Mouse (Mus musculus) forebrain, postnatal 0 days (tissue): Measurements from ENCODE around the gene Cstad. TPM values are rescaled to one million over a fixed set of nuclear protein-coding genes. Genes with fewer than 3 reads are reported as not detected.

Experiments used
- ATAC-seq: fragments of 200-750 bp; cut with Nextera tagmentation; 2 replicates; pipeline ENCODE4 v1.8.0; 2017; ENCODE audit warnings: mild to moderate bottlenecking, moderate library complexity
- DNase-seq: peaks from one replicate; pipeline ENCODE4 v3.0.0-alpha.2; 2015
- H3K27ac ChIP-seq: fragments of 300-500 bp; sonication (generic); 2 replicates; pipeline ENCODE4 v1.5.1; 2014; ENCODE audit warnings: low read depth, mild to moderate bottlenecking, antibody characterized with exemption, low read length, moderate library complexity, mixed read lengths
- H3K27me3 ChIP-seq: fragments of 300-500 bp; sonication (generic); 2 replicates; pipeline ENCODE4 v1.6.1; 2014; ENCODE audit warnings: mild to moderate bottlenecking, low read length, mixed read lengths; ENCODE audit not compliant: insufficient read depth
- H3K36me3 ChIP-seq: fragments of 300-500 bp; sonication (generic); 2 replicates; pipeline ENCODE4 v1.6.1; 2014; ENCODE audit warnings: mild to moderate bottlenecking, moderate library complexity; ENCODE audit not compliant: insufficient read depth
- H3K4me1 ChIP-seq: fragments of 300-500 bp; sonication (generic); 2 replicates; pipeline ENCODE4 v1.6.1; 2014; ENCODE audit warnings: antibody characterized with exemption; ENCODE audit not compliant: insufficient read depth
- H3K4me2 ChIP-seq: fragments of 300-500 bp; sonication (generic); 2 replicates; pipeline ENCODE4 v1.6.1; 2014; ENCODE audit warnings: low read depth, mild to moderate bottlenecking, moderate library complexity
- H3K4me3 ChIP-seq: fragments of 300-500 bp; sonication (generic); 2 replicates; pipeline ENCODE4 v1.5.1; 2014; ENCODE audit warnings: low read depth, low read length, mixed read lengths
- H3K9ac ChIP-seq: fragments of 300-500 bp; sonication (generic); 2 replicates; pipeline ENCODE4 v1.6.1; 2014; ENCODE audit warnings: mild to moderate bottlenecking
- H3K9me3 ChIP-seq: fragments of 300-500 bp; sonication (generic); 2 replicates; pipeline ENCODE4 v1.6.1; 2016; ENCODE audit warnings: low read length
- CTCF ChIP-seq: sonication (generic); IDR thresholded peaks from 2 replicates; pipeline ENCODE4 v1.5.1; 2016; ENCODE audit warnings: antibody characterized with exemption, control low read depth, low read depth
- WGBS: fragments of 180-500 bp; shearing (Covaris S2); extraction: QIAGEN DNeasy Blood & Tissue Kit; methylation state at CpG from one replicate; pipeline ENCODE4 v1.1.7; 2014; 5-methylcytosine and 5-hydroxymethylcytosine counted together
- polyA plus RNA-seq: library from polyadenylated mRNA; unstranded; fragments of >200 nt; fragmentation: Nextera tagmentation; extraction: Ambion mirVana; gene quantifications from 2 replicates; pipeline ENCODE4 v1.2.1, GENCODE M21; 2015
- total RNA-seq: library from RNA; depleted of rRNA; stranded (reverse); fragments of >200 nt; gene quantifications from 2 replicates; pipeline ENCODE4 v1.2.3, GENCODE M21; 2014; rRNA removed

The Cstad gene
- total RNA-seq (3.8 and 4.1 TPM in 2 replicates), polyA plus RNA-seq (0.65 and 1.2 TPM in 2 replicates)

DNA sequence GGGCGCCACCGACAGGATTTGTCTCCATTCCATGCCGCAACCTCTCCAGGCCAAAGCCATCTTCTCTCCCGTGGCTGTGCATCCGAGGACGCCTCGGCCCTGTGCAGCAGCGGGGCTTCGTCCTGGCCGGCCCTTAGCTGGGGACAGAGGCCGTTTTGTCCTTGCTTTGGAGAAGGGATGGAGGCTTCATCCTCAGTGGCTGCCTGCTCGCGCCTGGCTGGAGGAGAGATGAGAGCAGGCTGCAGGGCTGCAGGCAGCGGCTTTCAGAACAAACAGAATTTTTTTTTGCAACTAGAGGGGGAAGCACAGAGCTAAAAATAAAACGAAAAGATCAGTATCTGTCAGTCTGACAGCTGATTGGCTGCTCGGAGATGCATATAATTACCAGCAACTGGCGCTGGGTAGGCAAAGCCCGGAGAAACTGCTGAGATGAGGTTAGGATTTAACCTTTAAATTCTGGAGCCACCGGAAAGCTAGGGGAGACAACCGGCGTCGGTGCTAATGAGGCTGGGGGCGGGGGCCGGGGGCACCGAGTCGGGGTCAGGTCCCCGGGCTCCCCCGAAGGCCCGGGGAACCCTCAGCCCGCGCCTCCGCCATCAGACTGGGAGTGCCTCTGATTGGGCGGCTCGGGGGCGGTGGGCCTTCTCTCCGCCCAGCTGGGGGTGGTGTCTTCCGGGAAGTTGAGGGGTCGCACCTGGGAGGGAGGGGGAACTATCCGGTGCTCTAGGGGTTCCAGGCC, at the start of gene Cstad:
Gene Cstad (plus strand): TSS at position 400 of the 739 bp plus-strand sequence.
- ATAC-seq (peak; percentile 91), DNase-seq (peak; percentile 89)
- Histone ChIP-seq H3K27ac (peak within 1 kb of the TSS; percentile 99), H3K4me2 (peak within 1 kb of the TSS; percentile 60), H3K4me1 (peaks cover 24% of the 10 kb centered on the region), H3K4me3 (peak within 1 kb of the TSS; percentile 48), H3K9me3 (no peaks in the 10 kb centered on the region), H3K27me3 (no peaks in the 10 kb centered on the region), H3K9ac (peak within 1 kb of the TSS; percentile 67), H3K36me3 (no peaks in the 10 kb centered on the region)
- under 1% methylated on average over 35 of the region's 39 CpGs for whole genome bisulfite sequencing
- peak; percentile 44; the same call in 1 of the 2 replicates for TF ChIP-seq CTCF

DNA sequence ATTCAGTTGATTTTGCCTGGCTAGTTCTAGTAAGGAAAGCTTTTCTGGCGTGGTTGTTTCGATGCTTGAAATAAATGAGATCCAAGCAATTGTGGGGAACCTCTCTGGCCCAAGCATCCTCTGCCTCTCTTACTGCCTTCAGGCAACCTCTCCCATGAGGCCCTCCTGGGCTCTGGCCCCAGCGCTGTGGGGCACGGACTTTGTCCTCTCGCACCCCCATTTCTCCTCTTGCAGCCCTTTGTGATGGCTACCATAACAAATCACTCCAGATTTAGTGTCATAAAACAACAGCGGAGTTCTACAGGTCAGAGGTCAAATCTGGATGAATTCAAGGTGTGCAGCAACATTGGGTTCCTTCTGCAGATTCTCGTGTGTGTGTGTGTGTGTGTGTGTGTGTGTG, 49.1 kb upstream of the Cstad start:
- Histone ChIP-seq H3K9ac (peak overlapping the region; percentile 25), H3K4me1 (peaks cover 18% of the 10 kb centered on the region), H3K27ac (peak overlapping the region; percentile 84), H3K27me3 (no peaks in the 10 kb centered on the region), H3K9me3 (no peaks in the 10 kb centered on the region), H3K4me2 (peak overlapping the region; percentile 43), H3K36me3 (no peaks in the 10 kb centered on the region), H3K4me3 (no peak overlapping the region)
- ATAC-seq (no peak; the same call in 1 of the 2 replicates), DNase-seq (no peak)
- TF ChIP-seq CTCF, result no peak
- WGBS, result 60% methylated on average over 7 of the region's 7 CpGs

DNA sequence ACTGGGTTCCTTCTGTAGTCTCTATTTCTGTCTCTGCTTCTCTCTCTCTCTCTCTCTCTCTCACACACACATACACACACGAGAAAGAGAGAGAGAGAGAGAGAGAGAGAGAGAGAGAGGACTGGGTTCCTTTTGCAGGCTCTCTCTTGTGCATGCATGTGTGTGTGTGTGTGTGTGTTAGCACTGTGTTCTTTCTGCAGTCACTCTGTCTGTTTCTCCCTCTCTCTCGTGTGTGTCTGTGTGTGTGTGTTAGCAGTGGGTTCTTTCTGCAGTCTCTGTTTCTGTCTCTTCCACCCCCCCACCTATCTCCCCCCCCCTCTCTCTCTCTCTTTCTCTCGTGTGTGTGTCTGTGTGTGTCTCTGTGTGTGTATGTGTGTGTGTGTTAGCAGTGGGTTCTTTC, 48.6 kb upstream of the Cstad start:
- H3K4me2 ChIP-seq, result no peak overlapping the region; the same call in 1 of the 2 replicates

DNA sequence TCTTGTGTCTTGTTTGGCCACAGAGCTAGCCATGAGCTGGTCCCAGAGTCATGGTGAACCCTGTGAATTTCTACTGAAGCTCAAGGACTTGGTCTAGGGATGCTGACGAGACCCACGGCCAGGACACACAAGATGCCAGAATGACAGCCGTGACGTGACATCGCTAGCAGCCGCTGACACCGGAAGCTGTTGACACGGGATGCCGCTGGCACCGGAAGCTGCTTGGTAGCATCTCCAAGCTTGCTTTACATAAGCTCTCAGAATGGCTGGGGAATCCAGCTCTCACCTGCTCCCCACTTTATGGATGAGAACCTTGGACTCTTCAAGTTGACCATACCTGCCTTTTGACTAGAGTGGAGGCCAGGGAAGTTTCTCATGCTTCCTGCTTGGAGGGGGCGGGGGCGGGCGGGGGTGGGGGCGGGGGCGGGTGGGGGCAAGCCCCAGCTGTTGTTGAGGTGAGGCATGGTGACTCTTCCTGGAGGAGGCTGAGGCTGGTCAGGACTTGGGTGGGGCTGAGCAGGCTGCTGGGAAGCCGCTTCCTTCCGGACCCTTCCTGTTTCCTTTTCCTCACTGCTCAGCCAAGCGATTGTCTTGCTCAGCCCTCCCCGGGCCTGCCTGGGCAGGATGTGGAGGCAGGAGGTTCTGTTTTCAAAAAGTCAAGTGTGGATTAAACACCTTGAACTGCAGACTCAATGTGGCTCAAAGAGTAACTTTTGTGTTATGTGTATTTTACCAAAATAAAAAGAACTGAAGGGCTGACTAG, 47.2 kb upstream of the Cstad start:
- H3K4me3 ChIP-seq, result no peak overlapping the region
- H3K4me1 ChIP-seq, result peaks cover 18% of the 10 kb centered on the region
- no peaks in the 10 kb centered on the region for H3K27me3 ChIP-seq
- H3K9me3 ChIP-seq, result no peaks in the 10 kb centered on the region
- H3K36me3 ChIP-seq, result no peaks in the 10 kb centered on the region
- WGBS, result 85% methylated on average over 19 of the region's 19 CpGs
- H3K27ac ChIP-seq, result no peak overlapping the region
- ATAC-seq (no peak), DNase-seq (no peak)
- no peak for TF ChIP-seq CTCF
- H3K4me2 ChIP-seq, result no peak overlapping the region
- no peak overlapping the region for H3K9ac ChIP-seq

More for the DNA sequence above, 48.6 kb upstream of the Cstad start:
- DNase-seq (peak; percentile 64), ATAC-seq (no peak)
- peak overlapping the region; percentile 84 for H3K27ac ChIP-seq
- 20% methylated on average over 2 of the region's 3 CpGs for WGBS
- no peaks in the 10 kb centered on the region for H3K36me3 ChIP-seq
- no peaks in the 10 kb centered on the region for H3K27me3 ChIP-seq
- peaks cover 18% of the 10 kb centered on the region for H3K4me1 ChIP-seq
- H3K4me3 ChIP-seq, result no peak overlapping the region
- no peak for TF ChIP-seq CTCF
- H3K9me3 ChIP-seq, result no peaks in the 10 kb centered on the region
- H3K9ac ChIP-seq, result no peak overlapping the region

DNA sequence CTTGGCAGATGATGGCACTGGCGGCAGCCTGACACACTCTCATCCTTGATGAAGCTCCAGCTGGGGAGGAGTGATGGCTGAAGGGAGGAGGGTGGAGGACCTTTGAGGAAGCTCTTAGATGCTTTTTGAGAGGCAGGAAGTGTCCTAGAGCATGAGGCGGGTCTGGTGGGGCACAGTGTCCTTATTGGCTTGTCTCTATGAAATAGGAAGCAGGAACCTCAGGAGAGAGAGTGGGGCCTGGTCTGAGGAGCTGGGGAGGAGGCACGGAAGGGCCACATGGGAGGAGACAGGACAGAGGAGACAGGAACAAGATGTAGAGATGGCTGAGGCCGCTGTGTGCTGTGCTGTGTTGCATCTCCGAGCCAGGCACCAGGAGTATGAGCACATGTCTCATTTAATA, 43.3 kb upstream of the Cstad start:
- no peak overlapping the region for H3K4me2 ChIP-seq
- no peaks in the 10 kb centered on the region for H3K9me3 ChIP-seq
- no peak overlapping the region for H3K27ac ChIP-seq
- no peak overlapping the region for H3K4me3 ChIP-seq
- ATAC-seq (no peak), DNase-seq (no peak)
- H3K27me3 ChIP-seq, result no peaks in the 10 kb centered on the region
- H3K9ac ChIP-seq, result no peak overlapping the region
- no peak for TF ChIP-seq CTCF
- H3K4me1 ChIP-seq, result 0 out of 2 replicates have a peak, but pooled peaks cover 5% of the 10 kb centered on the region
- no peaks in the 10 kb centered on the region for H3K36me3 ChIP-seq
- WGBS, result 83% methylated on average over 5 of the region's 5 CpGs

DNA sequence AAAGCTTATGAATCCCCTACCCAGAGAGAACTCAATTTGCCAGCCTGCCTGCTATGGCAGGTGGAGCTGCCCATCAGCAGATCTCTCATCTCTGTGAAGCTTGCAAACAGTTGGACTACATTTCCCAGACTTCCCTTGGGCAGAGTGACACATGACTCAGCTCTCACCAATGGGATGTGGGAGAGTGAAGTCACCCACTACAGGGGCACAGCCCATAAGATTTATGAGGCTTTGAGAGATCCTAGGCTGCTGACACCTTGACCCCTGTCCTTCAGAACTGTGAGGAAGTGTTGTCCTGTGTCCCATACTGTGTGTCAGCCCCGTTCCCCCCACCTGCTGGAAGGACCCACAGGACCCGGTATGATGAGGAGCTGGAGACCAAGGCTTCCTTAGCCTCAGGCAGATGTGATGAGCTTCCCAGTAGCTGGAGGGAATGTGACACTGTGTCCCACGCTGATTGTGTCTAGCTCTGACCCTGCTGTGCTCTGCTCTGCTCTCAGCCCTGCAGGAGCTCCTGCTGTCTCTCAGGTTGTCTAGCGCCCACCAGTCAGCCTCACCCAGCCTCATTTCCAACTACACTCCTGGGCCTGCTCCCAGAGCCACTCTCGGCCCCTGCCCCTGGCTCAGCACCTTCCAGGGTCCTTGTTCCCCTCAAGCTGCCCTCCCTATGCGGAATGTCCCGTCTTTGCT, 40.8 kb upstream of the Cstad start:
- no peak for TF ChIP-seq CTCF
- DNase-seq (peak; percentile 84), ATAC-seq (peak; percentile 98)
- WGBS, result 59% methylated on average over 7 of the region's 7 CpGs
- no peaks in the 10 kb centered on the region for H3K27me3 ChIP-seq
- 0 out of 2 replicates have a peak, but pooled peaks cover 5% of the 10 kb centered on the region for H3K4me1 ChIP-seq
- peak overlapping the region; percentile 27; the same call in 1 of the 2 replicates for H3K4me2 ChIP-seq
- H3K27ac ChIP-seq, result 0 out of 2 replicates have a peak overlapping the region, but pooled peaks have one; percentile 16
- H3K36me3 ChIP-seq, result no peaks in the 10 kb centered on the region
- no peak overlapping the region for H3K4me3 ChIP-seq
- 0 out of 2 replicates have a peak overlapping the region, but pooled peaks have one; percentile 23 for H3K9ac ChIP-seq
- no peaks in the 10 kb centered on the region for H3K9me3 ChIP-seq
